Mouse (Mus musculus) kidney, embryonic 15.5 days (tissue): ENCODE results near the gene Rsad1. TPM values are rescaled to one million over a fixed set of nuclear protein-coding genes. Genes with fewer than 3 reads are reported as not detected.

ENCODE experiments used
- ATAC-seq: fragments of 200-750 bp; cut with Nextera tagmentation; replicated peaks from 2 replicates; pipeline ENCODE4 v1.8.0; 2017; ENCODE audit warnings: moderate TSS enrichment; ENCODE audit not compliant: low FRiP score
- H3K27ac ChIP-seq: fragments of 300-500 bp; sonication (generic); 2 replicates; pipeline ENCODE4 v1.5.1; 2015; ENCODE audit warnings: mild to moderate bottlenecking, inconsistent platforms
- H3K27me3 ChIP-seq: fragments of 300-500 bp; sonication (generic); 2 replicates; pipeline ENCODE4 v1.6.1; 2015; ENCODE audit warnings: inconsistent platforms
- H3K36me3 ChIP-seq: fragments of 300-500 bp; sonication (generic); 2 replicates; pipeline ENCODE4 v1.6.1; 2015; ENCODE audit warnings: inconsistent platforms
- H3K4me1 ChIP-seq: fragments of 300-500 bp; sonication (generic); 2 replicates; pipeline ENCODE4 v1.6.1; 2015; ENCODE audit warnings: inconsistent platforms
- H3K4me2 ChIP-seq: fragments of 300-500 bp; sonication (generic); 2 replicates; pipeline ENCODE4 v1.6.1; 2015; ENCODE audit warnings: moderate library complexity, mild to moderate bottlenecking, inconsistent platforms
- H3K4me3 ChIP-seq: fragments of 300-500 bp; sonication (generic); replicated peaks from 2 replicates; pipeline ENCODE4 v1.5.1; 2015; ENCODE audit warnings: mild to moderate bottlenecking, inconsistent platforms
- H3K9ac ChIP-seq: fragments of 300-500 bp; sonication (generic); 2 replicates; pipeline ENCODE4 v1.6.1; 2015; ENCODE audit warnings: mild to moderate bottlenecking, inconsistent platforms
- H3K9me3 ChIP-seq: fragments of 300-500 bp; sonication (generic); replicated peaks from 2 replicates; pipeline ENCODE4 v1.6.1; 2016; ENCODE audit warnings: inconsistent platforms
- WGBS: fragments of 180-500 bp; shearing (Covaris S2); methylation state at CpG from one replicate; pipeline ENCODE4 v1.1.7; 2015; ENCODE audit warnings: mixed read lengths; 5-methylcytosine and 5-hydroxymethylcytosine counted together
- polyA plus RNA-seq: library from polyadenylated mRNA; unstranded; fragments of >200 nt; fragmentation: Nextera tagmentation; extraction: Ambion mirVana; gene quantifications from 2 replicates; pipeline ENCODE4 v1.2.1, GENCODE M21; 2015

The Rsad1 gene
- polyA plus RNA-seq, 1 experiment from 2014 or later: 5.6 TPM

DNA sequence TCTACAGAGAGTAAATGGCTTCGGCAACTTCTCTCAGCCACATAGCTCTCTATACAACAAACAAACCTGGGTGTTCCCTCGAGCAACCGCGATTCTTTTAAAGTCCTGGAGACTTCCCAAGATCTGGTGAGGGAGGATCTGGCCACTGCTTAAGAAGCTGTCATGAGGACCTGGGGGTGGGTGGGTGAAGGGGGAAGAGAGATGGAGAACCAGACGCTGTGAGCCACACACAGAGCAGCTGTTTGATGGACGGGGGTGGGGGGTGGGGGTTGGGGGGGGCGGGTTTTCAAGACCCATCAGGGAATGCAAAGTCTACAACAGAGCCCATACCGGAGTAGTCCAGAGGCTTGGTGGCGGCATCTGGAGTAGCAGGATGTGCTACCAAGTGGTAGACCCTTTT is 35.6 kb downstream of the Rsad1 start:
- WGBS: 45% methylated on average over 9 of the region's 9 CpGs
- no peak for ATAC-seq
- H3K4me1 ChIP-seq: peaks cover 38% of the 10 kb centered on the region
- no peak overlapping the region for H3K4me2 ChIP-seq
- H3K4me3 ChIP-seq: no peak overlapping the region
- H3K9me3 ChIP-seq: no peaks in the 10 kb centered on the region
- no peaks in the 10 kb centered on the region for H3K36me3 ChIP-seq
- no peak overlapping the region for H3K27ac ChIP-seq
- H3K9ac ChIP-seq: no peak overlapping the region
- H3K27me3 ChIP-seq: no peaks in the 10 kb centered on the region

GRCm38 (mm10) chr11:94508976-94509375 is 40.1 kb downstream of the Rsad1 start:
- no peak overlapping the region for H3K9ac ChIP-seq
- H3K27me3 ChIP-seq: peaks cover 7% of the 10 kb centered on the region; the same call in 1 of the 2 replicates
- peak overlapping the region; percentile 66 for H3K27ac ChIP-seq
- H3K4me3 ChIP-seq: no peak overlapping the region
- ATAC-seq: no peak
- H3K36me3 ChIP-seq: no peaks in the 10 kb centered on the region
- peaks cover 32% of the 10 kb centered on the region for H3K4me1 ChIP-seq
- H3K4me2 ChIP-seq: no peak overlapping the region
- 74% methylated on average over 10 of the region's 10 CpGs for WGBS
- H3K9me3 ChIP-seq: no peaks in the 10 kb centered on the region

DNA sequence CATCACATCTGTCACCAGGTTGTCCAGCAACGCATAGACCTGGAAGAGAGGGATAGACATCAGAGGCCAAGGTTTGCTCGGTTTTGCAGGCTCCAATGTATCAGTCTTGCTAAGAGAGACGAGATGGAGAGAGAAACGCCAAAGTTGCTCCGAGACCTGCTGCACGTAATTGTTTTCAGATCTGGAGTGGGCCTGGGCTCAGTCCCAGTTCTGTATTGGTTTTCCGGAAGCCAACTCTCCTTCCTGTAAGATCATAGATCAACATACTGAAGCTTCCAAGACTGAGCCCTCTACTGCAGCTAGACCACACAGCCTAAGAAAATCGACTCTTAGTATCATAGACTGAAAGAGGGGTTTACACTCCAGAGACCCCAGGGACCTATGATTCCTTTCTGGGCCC is 47.6 kb downstream of the Rsad1 start:
- Histone ChIP-seq H3K27me3 (no peaks in the 10 kb centered on the region), H3K4me1 (peaks cover 44% of the 10 kb centered on the region), H3K9me3 (no peaks in the 10 kb centered on the region), H3K27ac (no peak overlapping the region), H3K36me3 (no peaks in the 10 kb centered on the region), H3K4me2 (no peak overlapping the region), H3K9ac (no peak overlapping the region), H3K4me3 (no peak overlapping the region)
- ATAC-seq: no peak
- 91% methylated on average over 8 of the region's 8 CpGs for WGBS

DNA sequence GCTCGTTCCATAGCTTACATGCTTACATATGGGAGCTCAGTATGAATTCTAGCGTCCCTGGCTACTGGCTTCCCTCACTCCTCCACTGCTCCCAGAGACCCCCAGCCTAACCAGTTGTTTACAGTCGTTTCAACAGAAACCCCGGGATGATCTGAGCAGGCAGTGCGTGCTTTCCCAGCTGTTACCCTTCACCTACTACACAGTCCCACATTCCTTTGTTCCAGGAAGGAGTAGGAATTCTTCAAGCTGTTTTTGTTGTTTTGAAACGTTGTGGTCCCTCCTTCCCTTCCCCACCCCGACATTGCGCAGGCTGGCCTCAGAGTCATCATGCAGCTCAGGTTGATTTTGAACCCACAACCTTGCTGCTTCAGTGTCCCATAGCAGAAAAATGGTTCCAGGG is 48.7 kb downstream of the Rsad1 start:
- H3K4me1 ChIP-seq: peaks cover 54% of the 10 kb centered on the region
- peak overlapping the region; percentile 51 for H3K4me3 ChIP-seq
- no peaks in the 10 kb centered on the region for H3K27me3 ChIP-seq
- peak overlapping the region; percentile 74 for H3K4me2 ChIP-seq
- WGBS: 19% methylated on average over 8 of the region's 8 CpGs
- H3K9me3 ChIP-seq: no peaks in the 10 kb centered on the region
- H3K9ac ChIP-seq: peak overlapping the region; percentile 52; the same call in 1 of the 2 replicates
- no peak; the same call in 1 of the 2 replicates for ATAC-seq
- 0 out of 2 replicates have a peak, but pooled peaks cover 7% of the 10 kb centered on the region for H3K36me3 ChIP-seq
- H3K27ac ChIP-seq: peak overlapping the region; percentile 94

GRCm38 (mm10) chr11:94499661-94500152 is 49.3 kb downstream of the Rsad1 start, which contains the start of gene Epn3:
Gene Epn3, minus strand, starts transcription at chr11:94499974.
- WGBS: under 1% methylated on average over 25 of the region's 26 CpGs

GRCm38 (mm10) chr11:94499035-94499434 is 50.0 kb downstream of the Rsad1 start:
- Histone ChIP-seq H3K36me3 (peaks cover 11% of the 10 kb centered on the region), H3K9ac (peak overlapping the region; percentile 52), H3K4me2 (peak overlapping the region; percentile 74), H3K4me3 (peak overlapping the region; percentile 51), H3K9me3 (no peaks in the 10 kb centered on the region), H3K27me3 (peaks cover under 1% of the 10 kb centered on the region; the same call in 1 of the 2 replicates), H3K27ac (peak overlapping the region; percentile 94), H3K4me1 (peaks cover 60% of the 10 kb centered on the region)
- WGBS: 2% methylated on average over 2 of the region's 2 CpGs
- ATAC-seq: peak; percentile 28; the same call in 1 of the 2 replicates

More at GRCm38 (mm10) chr11:94499661-94500152, 49.3 kb downstream of the Rsad1 start, which contains the start of gene Epn3:
- Histone ChIP-seq H3K9me3 (no peaks in the 10 kb centered on the region), H3K36me3 (peaks cover 10% of the 10 kb centered on the region; the same call in 1 of the 2 replicates), H3K27me3 (no peaks in the 10 kb centered on the region), H3K4me1 (peaks cover 60% of the 10 kb centered on the region), H3K27ac (peak within 1 kb of the TSS; percentile 94), H3K4me2 (peak within 1 kb of the TSS; percentile 74), H3K4me3 (peak within 1 kb of the TSS; percentile 51), H3K9ac (peak within 1 kb of the TSS; percentile 52)
- peak; percentile 59 for ATAC-seq

- Histone ChIP-seq H3K4me3 (peak overlapping the region; percentile 51), H3K9ac (peak overlapping the region; percentile 52)
These were observed 50.7 kb downstream of the Rsad1 start for GRCm38 (mm10) chr11:94498093-94498996.

GRCm38 (mm10) chr11:94495415-94495814 is 53.6 kb downstream of the Rsad1 start:
- Histone ChIP-seq H3K4me1 (peaks cover 69% of the 10 kb centered on the region), H3K4me3 (no peak overlapping the region), H3K9me3 (no peaks in the 10 kb centered on the region), H3K36me3 (peaks cover 11% of the 10 kb centered on the region), H3K27ac (no peak overlapping the region), H3K4me2 (no peak overlapping the region), H3K9ac (no peak overlapping the region), H3K27me3 (peaks cover 20% of the 10 kb centered on the region)
- no peak for ATAC-seq
- WGBS: 84% methylated on average over 3 of the region's 3 CpGs

More at GRCm38 (mm10) chr11:94498093-94498996, 50.7 kb downstream of the Rsad1 start:
- 16% methylated on average over 19 of the region's 19 CpGs for WGBS
- H3K9me3 ChIP-seq: no peaks in the 10 kb centered on the region
- peak overlapping the region; percentile 74 for H3K4me2 ChIP-seq
- peaks cover 11% of the 10 kb centered on the region for H3K36me3 ChIP-seq
- ATAC-seq: peak; percentile 33
- H3K4me1 ChIP-seq: peaks cover 60% of the 10 kb centered on the region
- H3K27ac ChIP-seq: peak overlapping the region; percentile 94
- H3K27me3 ChIP-seq: peaks cover 4% of the 10 kb centered on the region; the same call in 1 of the 2 replicates

DNA sequence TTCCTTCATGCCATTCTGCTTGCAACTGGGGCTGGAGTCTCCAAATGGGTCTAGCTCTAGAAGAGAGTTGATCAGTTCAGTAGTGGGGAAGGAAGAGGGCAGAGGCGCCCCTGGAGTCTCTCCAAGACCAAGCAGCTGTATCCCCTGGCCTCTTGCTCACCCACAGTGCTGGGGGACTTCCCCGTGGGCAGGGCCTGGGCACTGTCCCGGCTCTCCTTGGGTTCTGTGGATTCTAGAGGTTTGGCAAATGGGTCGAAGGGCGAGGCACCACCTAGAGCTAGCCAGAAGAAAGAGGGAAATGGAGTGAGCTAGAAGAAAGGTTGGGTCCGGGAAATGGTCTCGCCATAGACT is 57.3 kb downstream of the Rsad1 start:
- WGBS: 69% methylated on average over 7 of the region's 7 CpGs
- no peaks in the 10 kb centered on the region for H3K9me3 ChIP-seq
- no peak overlapping the region for H3K9ac ChIP-seq
- peaks cover 40% of the 10 kb centered on the region for H3K27me3 ChIP-seq
- peaks cover 43% of the 10 kb centered on the region for H3K4me1 ChIP-seq
- H3K4me3 ChIP-seq: peak overlapping the region; percentile 48
- H3K36me3 ChIP-seq: peaks cover 11% of the 10 kb centered on the region
- peak overlapping the region; percentile 83 for H3K4me2 ChIP-seq
- no peak for ATAC-seq
- no peak overlapping the region for H3K27ac ChIP-seq

- peak overlapping the region; percentile 48 for H3K4me3 ChIP-seq
- H3K4me2 ChIP-seq: peak overlapping the region; percentile 83
- H3K36me3 ChIP-seq: peaks cover 9% of the 10 kb centered on the region
- H3K27me3 ChIP-seq: peaks cover 46% of the 10 kb centered on the region
- peak overlapping the region; percentile 48; the same call in 1 of the 2 replicates for H3K9ac ChIP-seq
- H3K9me3 ChIP-seq: no peaks in the 10 kb centered on the region
- H3K4me1 ChIP-seq: peaks cover 40% of the 10 kb centered on the region
- WGBS: 7% methylated on average over 55 of the region's 55 CpGs
- H3K27ac ChIP-seq: no peak overlapping the region
- peak; percentile 61 for ATAC-seq
These were observed 57.9 kb downstream of the Rsad1 start for GRCm38 (mm10) chr11:94491035-94491748.
